Mouse (Mus musculus): ENCODE measurements at regions not wholly inside any gene's neighbourhood (a gene's known extent, or its start where the extent isn't known, plus 50 kb on each side); places are given as distances from the start of the nearest gene placed in this dataset.

DNA sequence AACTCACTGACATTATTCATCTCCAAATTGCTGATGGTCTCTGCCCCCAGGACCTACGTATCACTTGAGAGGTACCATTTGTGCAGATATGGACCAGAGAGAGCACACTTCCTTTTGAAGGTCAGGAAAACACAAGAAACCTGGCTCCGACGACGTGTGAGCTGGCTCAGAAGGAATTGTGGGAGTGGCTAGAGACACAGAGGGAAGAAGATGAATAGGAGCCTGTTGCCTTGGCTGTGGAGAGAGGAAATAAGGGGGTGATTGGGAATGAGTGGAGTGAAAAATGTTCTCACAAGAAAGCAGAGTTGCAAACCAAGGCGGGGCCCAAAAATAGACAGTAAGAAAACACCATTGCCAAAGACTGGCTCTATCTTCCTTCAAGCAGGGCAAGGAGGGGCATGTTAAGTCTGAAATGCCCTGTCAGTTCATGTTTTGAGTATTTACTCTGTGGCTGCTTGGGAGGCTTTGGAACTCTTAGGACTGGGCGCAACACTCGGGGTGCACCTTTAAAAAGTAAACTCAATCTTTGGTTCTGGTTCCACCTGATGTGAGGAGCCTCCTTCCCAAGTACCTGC is 111.6 kb upstream of the Mylip start:
- TF ChIP-seq ZC3H11A (IDR thresholded peaks at IDR 0.05; ENCODE audit: borderline replicate concordance, low read depth, low read length) (no peak), CHD2 (IDR thresholded peaks at IDR 0.05; ENCODE audit: low read depth, low read length) (no peak), HCFC1 (IDR thresholded peaks at IDR 0.05; ENCODE audit: borderline replicate concordance, insufficient read depth, low read length) (no peak)

All from ES-E14 (cell line).